Mouse (Mus musculus) G1E (cell line): ENCODE measurements around the gene Pkd1l2. TPM values are rescaled to one million over a fixed set of nuclear protein-coding genes. Genes with fewer than 3 reads are reported as not detected.
A peak's percentile ranks its signal among the peaks of the same experiment; 100 is the strongest.

ENCODE experiments used
- ATAC-seq: 2 replicates; pipeline ENCODE4 v1.8.0; 2016; ENCODE audit warnings: mild to moderate bottlenecking; ENCODE audit not compliant: insufficient number of reproducible peaks, poor library complexity, low FRiP score, severe bottlenecking; ENCODE audit errors: extremely low read depth
- DNase-seq: peaks from one replicate; pipeline ENCODE4 v3.0.0; 2012; ENCODE audit warnings: low spot score
- H3K27me3 ChIP-seq: 2 replicates; pipeline ENCODE4 v1.6.1; 2012; ENCODE audit warnings: mild to moderate bottlenecking, low read length, inconsistent platforms; ENCODE audit not compliant: insufficient read depth
- H3K36me3 ChIP-seq: replicated peaks from 2 replicates; pipeline ENCODE3; 2012; ENCODE audit warnings: mild to moderate bottlenecking, inconsistent platforms
- H3K4me1 ChIP-seq: 2 replicates; pipeline ENCODE4 v1.6.1; 2012; ENCODE audit warnings: low read depth, low read length, inconsistent platforms, mixed read lengths; ENCODE audit not compliant: insufficient read depth
- H3K4me3 ChIP-seq: 2 replicates; pipeline ENCODE4 v1.5.1; 2012; ENCODE audit warnings: low read depth, mild to moderate bottlenecking, inconsistent platforms, low read length, moderate library complexity, mixed read lengths
- H3K9me3 ChIP-seq: replicated peaks from 2 replicates; pipeline ENCODE4 v1.6.1; 2012; ENCODE audit warnings: inconsistent platforms
- CTCF ChIP-seq: IDR thresholded peaks from 2 replicates; pipeline ENCODE4 v1.5.1; 2012; ENCODE audit warnings: low read depth, low read length, inconsistent platforms, mixed read lengths
- GATA1 ChIP-seq: IDR thresholded peaks from 2 replicates; pipeline ENCODE4 v1.6.1; 2012; ENCODE audit warnings: borderline replicate concordance, low read length, inconsistent platforms, mixed read lengths
- GATA2 ChIP-seq: IDR thresholded peaks from 2 replicates; pipeline ENCODE4 v1.6.1; 2012; ENCODE audit warnings: low read depth, low read length, inconsistent platforms, borderline replicate concordance
- POLR2AphosphoS5 ChIP-seq: IDR thresholded peaks from 2 replicates; pipeline ENCODE4 v1.6.1; 2012; ENCODE audit warnings: low read depth, low read length, inconsistent platforms; ENCODE audit not compliant: insufficient replicate concordance
- TAL1 ChIP-seq: conservative IDR thresholded peaks from 2 replicates; pipeline ENCODE4 v1.6.1; 2012; ENCODE audit warnings: low read depth, low read length, inconsistent platforms, mixed read lengths
- polyA plus RNA-seq: library from polyadenylated mRNA; stranded (reverse); fragments of >175 nt; gene quantifications from 2 replicates; pipeline ENCODE4 v1.2.3, GENCODE M21; 2012
- total RNA-seq, 2 experiments: library from RNA; stranded (forward) in 1 of 2; stranded (reverse) in 1 of 2; fragments of 200-1000 nt in 1 of 2; fragments of >200 nt in 1 of 2; fragmentation: Nextera tagmentation in 1 of 2; gene quantifications; 2 replicates each; pipeline ENCODE4 v1.2.3; 2014 to 2017

Pkd1l2 gene
- total and polyA plus RNA-seq, 3 experiments: 0.09 to 0.60 (median 0.16) TPM

DNA sequence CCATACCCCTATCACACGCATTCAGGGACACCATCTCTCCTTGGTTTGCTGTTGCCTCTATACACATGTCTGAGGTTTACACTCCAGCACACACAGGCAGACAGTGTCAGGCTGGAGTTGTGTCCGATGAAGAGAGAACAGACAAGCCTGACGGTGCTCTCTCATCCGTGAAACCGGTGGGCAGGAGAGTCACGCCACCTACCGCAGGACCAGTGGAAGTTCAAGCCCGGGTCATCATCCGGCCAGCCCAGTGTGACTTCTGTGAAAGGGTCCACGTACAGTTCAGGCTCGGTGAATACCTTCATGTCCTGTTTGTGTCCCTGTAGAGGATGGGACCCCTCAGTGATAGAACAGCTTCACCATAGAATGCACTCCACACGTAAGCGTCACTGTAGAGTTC lies 21.9 kb downstream of the Pkd1l2 start:
- DNase-seq: no peak
- Histone ChIP-seq H3K9me3 (peaks cover 20% of the 10 kb centered on the region), H3K27me3 (peaks cover 36% of the 10 kb centered on the region), H3K36me3 (no peaks in the 10 kb centered on the region), H3K4me3 (no peak overlapping the region; the same call in 1 of the 2 replicates), H3K4me1 (peaks cover 6% of the 10 kb centered on the region)
- no peak for ATAC-seq
- TF ChIP-seq CTCF: no peak
- no peak for TF ChIP-seq TAL1
- TF ChIP-seq POLR2AphosphoS5: no peak
- no peak for TF ChIP-seq GATA1
- no peak for TF ChIP-seq GATA2

DNA sequence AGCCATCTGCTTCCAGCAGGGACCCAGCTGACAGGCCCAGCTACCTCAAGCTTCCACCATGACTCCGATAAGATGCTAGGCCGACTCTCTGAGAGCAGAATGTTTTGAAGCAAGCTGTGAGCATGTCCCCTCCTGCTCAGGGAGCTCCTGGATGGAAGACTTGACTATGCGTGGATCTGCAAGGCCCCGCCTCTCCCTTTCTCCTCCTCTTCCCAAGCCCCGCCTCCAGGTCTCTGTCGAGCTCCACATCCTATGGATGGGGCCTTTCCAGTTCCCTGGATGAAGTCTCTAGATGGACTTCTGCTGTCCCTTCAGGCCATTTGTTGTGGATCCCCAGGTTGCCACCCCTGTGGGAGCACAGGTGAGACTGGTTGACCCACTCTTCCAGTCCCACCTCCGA lies 23.2 kb downstream of the Pkd1l2 start:
- no peaks in the 10 kb centered on the region for H3K36me3 ChIP-seq
- H3K27me3 ChIP-seq: peaks cover 24% of the 10 kb centered on the region
- ATAC-seq (no peak), DNase-seq (no peak)
- TF ChIP-seq CTCF: no peak
- no peak for TF ChIP-seq GATA1
- TF ChIP-seq TAL1: no peak
- no peak for TF ChIP-seq GATA2
- TF ChIP-seq POLR2AphosphoS5: no peak
- H3K9me3 ChIP-seq: peaks cover 22% of the 10 kb centered on the region
- peaks cover 18% of the 10 kb centered on the region for H3K4me1 ChIP-seq
- H3K4me3 ChIP-seq: no peak overlapping the region

GRCm38 (mm10) chr8:117055097-117055496 lies 27.2 kb downstream of the Pkd1l2 start:
- Histone ChIP-seq H3K9me3 (peaks cover 16% of the 10 kb centered on the region), H3K4me3 (peak overlapping the region; percentile 55; the same call in 1 of the 2 replicates), H3K4me1 (peaks cover 34% of the 10 kb centered on the region), H3K27me3 (peaks cover 15% of the 10 kb centered on the region), H3K36me3 (no peaks in the 10 kb centered on the region)
- ATAC-seq: peak; percentile 85
- no peak for TF ChIP-seq CTCF
- no peak for TF ChIP-seq POLR2AphosphoS5
- TF ChIP-seq GATA2: no peak
- no peak for TF ChIP-seq TAL1
- no peak for TF ChIP-seq GATA1
- DNase-seq: peak; percentile 42

DNA sequence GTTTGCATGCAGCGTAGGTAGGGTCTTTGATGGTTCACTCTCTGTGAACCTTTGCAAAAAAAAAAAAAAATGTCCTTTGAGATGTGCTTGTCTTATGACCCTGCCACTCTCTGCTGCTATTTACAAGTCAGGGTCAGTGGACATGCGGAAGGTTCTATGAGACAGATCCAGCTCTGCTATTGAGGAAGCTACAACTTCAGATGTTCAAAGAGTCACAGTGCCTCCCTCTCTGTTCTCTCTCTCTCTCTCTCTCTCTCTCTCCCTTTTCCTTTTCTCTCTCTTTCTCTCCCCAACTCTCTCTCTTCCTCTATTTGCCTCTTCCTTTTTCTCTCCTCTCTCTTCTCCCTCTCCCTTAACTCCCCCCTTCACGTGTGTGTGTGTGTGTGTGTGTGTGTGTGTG lies 28.1 kb downstream of the Pkd1l2 start:
- no peak for DNase-seq

DNA sequence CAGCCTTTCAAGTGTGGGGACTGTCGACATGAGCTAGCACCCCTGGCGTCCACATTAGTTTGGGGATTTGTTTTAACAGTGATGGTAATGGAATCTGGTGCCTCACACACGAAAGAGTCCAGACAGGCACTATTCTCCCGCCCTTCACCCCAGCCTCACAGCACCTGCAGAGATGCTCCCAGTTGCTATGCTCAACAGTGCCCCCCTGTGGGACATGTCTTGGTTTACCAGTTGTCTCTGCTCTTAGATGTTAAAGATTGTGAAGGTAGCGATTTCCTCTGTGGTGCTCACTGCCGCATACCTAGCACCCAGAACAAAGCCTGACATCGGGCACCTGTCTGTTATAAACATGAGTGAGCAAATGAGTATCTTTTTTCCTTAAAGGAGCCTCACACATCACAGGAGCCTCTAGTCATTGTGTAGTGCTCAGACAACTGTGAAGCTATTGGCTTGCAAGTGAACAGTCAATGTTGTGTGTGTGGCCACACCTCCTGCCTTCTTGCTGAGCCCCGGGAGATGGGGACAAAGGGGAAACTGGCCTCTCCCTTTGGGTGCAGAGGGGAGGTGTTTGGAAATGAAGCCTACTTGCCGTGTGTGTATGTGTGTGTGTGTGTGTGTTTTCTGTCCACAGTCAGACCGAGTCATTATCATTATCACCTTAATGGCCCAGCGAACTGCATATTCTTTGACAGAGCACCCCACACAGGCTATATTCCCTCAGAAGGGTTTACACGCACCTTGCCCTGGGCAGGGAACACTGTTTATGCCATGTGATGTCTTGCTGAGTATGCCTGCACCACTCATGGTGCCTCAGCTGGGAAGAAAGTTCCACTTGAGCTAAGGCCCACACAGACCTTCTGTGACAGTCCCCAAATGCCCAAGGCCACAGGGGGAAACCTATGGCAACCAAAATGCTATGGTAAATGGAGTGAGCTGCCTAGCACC lies 28.8 kb downstream of the Pkd1l2 start:
- ATAC-seq: no peak
- TF ChIP-seq CTCF: 0 out of 2 replicates have a peak, but pooled peaks have one; percentile 7
- TF ChIP-seq GATA1: no peak

More for the DNA sequence above, 28.1 kb downstream of the Pkd1l2 start:
- Histone ChIP-seq H3K4me1 (peaks cover 34% of the 10 kb centered on the region), H3K36me3 (no peaks in the 10 kb centered on the region), H3K4me3 (no peak overlapping the region), H3K27me3 (peaks cover 12% of the 10 kb centered on the region), H3K9me3 (peaks cover 15% of the 10 kb centered on the region)
- no peak for ATAC-seq
- TF ChIP-seq POLR2AphosphoS5 (no peak), TAL1 (no peak), GATA1 (no peak), GATA2 (no peak), CTCF (no peak)

GRCm38 (mm10) chr8:117051316-117051715 lies 30.9 kb downstream of the Pkd1l2 start:
- ATAC-seq (no peak), DNase-seq (no peak)
- Histone ChIP-seq H3K9me3 (peaks cover 17% of the 10 kb centered on the region), H3K27me3 (peaks cover 6% of the 10 kb centered on the region), H3K4me3 (no peak overlapping the region), H3K4me1 (peaks cover 31% of the 10 kb centered on the region), H3K36me3 (no peaks in the 10 kb centered on the region)
- TF ChIP-seq CTCF: no peak
- TF ChIP-seq TAL1: no peak
- no peak for TF ChIP-seq GATA2
- no peak for TF ChIP-seq POLR2AphosphoS5
- TF ChIP-seq GATA1: no peak

More for the DNA sequence above, 28.8 kb downstream of the Pkd1l2 start:
- no peaks in the 10 kb centered on the region for H3K36me3 ChIP-seq
- H3K9me3 ChIP-seq: peaks cover 13% of the 10 kb centered on the region
- no peak overlapping the region for H3K4me3 ChIP-seq
- peaks cover 12% of the 10 kb centered on the region for H3K27me3 ChIP-seq
- DNase-seq: no peak
- peaks cover 34% of the 10 kb centered on the region for H3K4me1 ChIP-seq
